Mouse (Mus musculus) CH12.LX (cell line): ENCODE measurements at regions not wholly inside any gene's neighbourhood (a gene's known extent, or its start where the extent isn't known, plus 50 kb on each side); places are given as distances from the start of the nearest gene placed in this dataset.

Experiments used
- DNase-seq: peaks from one replicate; pipeline ENCODE4 v3.0.0-alpha.2; 2013; ENCODE audit errors: extremely low read depth
- H3K27ac ChIP-seq: 2 replicates; pipeline ENCODE4 v1.5.1; 2012; ENCODE audit warnings: low read depth, mild to moderate bottlenecking, control low read depth, moderate library complexity; ENCODE audit not compliant: insufficient read depth
- H3K27me3 ChIP-seq: replicated peaks from 2 replicates; pipeline ENCODE3; 2012; ENCODE audit warnings: inconsistent platforms
- H3K36me3 ChIP-seq, 2 experiments: replicated peaks in 1 of 2; 2 replicates each; pipeline versions ENCODE3 to v1.6.1; 2012; ENCODE audit warnings: inconsistent platforms in 1 of 2, low read length in 1 of 2, mild to moderate bottlenecking in 1 of 2, mixed read lengths in 1 of 2, moderate library complexity in 1 of 2; ENCODE audit not compliant: control insufficient read depth in 1 of 2, insufficient read depth in 1 of 2
- H3K4me1 ChIP-seq, 2 experiments: 2 replicates each; pipeline ENCODE4 v1.6.1; 2012; ENCODE audit warnings: inconsistent platforms in 1 of 2, moderate library complexity in 1 of 2; ENCODE audit not compliant: insufficient read depth in 2 of 2, control insufficient read depth in 1 of 2
- H3K4me2 ChIP-seq: 2 replicates; pipeline ENCODE4 v1.6.1; 2012; ENCODE audit warnings: low read depth, mild to moderate bottlenecking, control low read depth; ENCODE audit not compliant: poor library complexity, insufficient read depth, severe bottlenecking
- H3K4me3 ChIP-seq, 3 experiments: fragments of 150-350 bp in 1 of 3; sonication (generic) in 1 of 3; replicated peaks in 1 of 3; 2 replicates each; pipeline versions ENCODE3 to v1.5.1; 2011 to 2012; ENCODE audit warnings: low read depth in 2 of 3, low read length in 2 of 3, mild to moderate bottlenecking in 2 of 3, moderate library complexity in 2 of 3, control low read depth in 1 of 3, improper control_type of control experiment in 1 of 3, inconsistent platforms in 1 of 3, mixed read lengths in 1 of 3; ENCODE audit not compliant: poor library complexity in 1 of 3
- H3K79me2 ChIP-seq: replicated peaks from 2 replicates; pipeline ENCODE4 v1.6.1; 2012; ENCODE audit warnings: mild to moderate bottlenecking, moderate library complexity; ENCODE audit not compliant: control insufficient read depth, poor library complexity, insufficient read depth, severe bottlenecking; ENCODE audit errors: extremely low read depth
- H3K9ac ChIP-seq: 2 replicates; pipeline ENCODE4 v1.6.1; 2012; ENCODE audit warnings: low read depth, mild to moderate bottlenecking, control low read depth, moderate library complexity; ENCODE audit not compliant: insufficient read depth
- H3K9me3 ChIP-seq: replicated peaks from 2 replicates; pipeline ENCODE3; 2012; ENCODE audit warnings: low read length, inconsistent platforms, mixed read lengths
- CHD2 ChIP-seq: IDR thresholded peaks from 2 replicates; pipeline ENCODE4 v1.6.1; 2011; ENCODE audit warnings: low read length, improper control_type of control experiment
- E2F4 ChIP-seq: IDR thresholded peaks from 2 replicates; pipeline ENCODE4 v1.6.1; 2011; ENCODE audit warnings: low read depth, low read length, improper control_type of control experiment; ENCODE audit not compliant: insufficient replicate concordance
- ELF1 ChIP-seq: IDR thresholded peaks from 2 replicates; pipeline ENCODE4 v1.6.1; 2014; ENCODE audit warnings: low read depth, mild to moderate bottlenecking, inconsistent platforms, low read length, improper control_type of control experiment
- GABPA ChIP-seq: IDR thresholded peaks from 2 replicates; pipeline ENCODE4 v1.6.1; 2012; ENCODE audit warnings: low read depth, low read length, improper control_type of control experiment, inconsistent platforms; ENCODE audit not compliant: insufficient replicate concordance
- JUND ChIP-seq: conservative IDR thresholded peaks from 2 replicates; pipeline ENCODE4 v1.6.1; 2011; ENCODE audit warnings: low read depth, low read length, improper control_type of control experiment
- KAT2A ChIP-seq: IDR thresholded peaks from 2 replicates; pipeline ENCODE4 v1.6.1; 2012; ENCODE audit warnings: low read length, improper control_type of control experiment, inconsistent platforms; ENCODE audit not compliant: insufficient replicate concordance
- MAFK ChIP-seq: IDR thresholded peaks from 2 replicates; pipeline ENCODE4 v1.6.1; 2011; ENCODE audit warnings: low read length, improper control_type of control experiment; ENCODE audit not compliant: insufficient replicate concordance
- MAX ChIP-seq: IDR thresholded peaks from 2 replicates; pipeline ENCODE4 v1.6.1; 2011; ENCODE audit warnings: low read length, improper control_type of control experiment
- MAZ ChIP-seq: IDR thresholded peaks from 2 replicates; pipeline ENCODE4 v1.6.1; 2012; ENCODE audit warnings: low read depth, mild to moderate bottlenecking, inconsistent platforms, low read length, improper control_type of control experiment, moderate library complexity
- MXI1 ChIP-seq: IDR thresholded peaks from 2 replicates; pipeline ENCODE4 v1.6.1; 2011; ENCODE audit warnings: mild to moderate bottlenecking, low read depth, low read length, improper control_type of control experiment
- MYC ChIP-seq: IDR thresholded peaks from 2 replicates; pipeline ENCODE4 v1.6.1; 2011; ENCODE audit warnings: low read depth, mild to moderate bottlenecking, improper control_type of control experiment, low read length
- NELFE ChIP-seq: IDR thresholded peaks from 2 replicates; pipeline ENCODE4 v1.6.1; 2011; ENCODE audit warnings: low read depth, low read length, improper control_type of control experiment
- NRF1 ChIP-seq: IDR thresholded peaks from 2 replicates; pipeline ENCODE4 v1.6.1; 2014; ENCODE audit warnings: low read depth, mild to moderate bottlenecking, inconsistent platforms, low read length, improper control_type of control experiment, moderate library complexity
- PAX5 ChIP-seq: IDR thresholded peaks from 2 replicates; pipeline ENCODE4 v1.6.1; 2012; ENCODE audit warnings: low read length, inconsistent platforms, mixed read lengths
- SIN3A ChIP-seq: IDR thresholded peaks from 2 replicates; pipeline ENCODE4 v1.6.1; 2012; ENCODE audit warnings: low read length, improper control_type of control experiment, inconsistent platforms
- SMC3 ChIP-seq: IDR thresholded peaks from 2 replicates; pipeline ENCODE4 v1.6.1; 2011; ENCODE audit warnings: low read depth, low read length, improper control_type of control experiment
- TBP ChIP-seq: conservative IDR thresholded peaks from 2 replicates; pipeline ENCODE4 v1.6.1; 2011; ENCODE audit warnings: low read depth, low read length, improper control_type of control experiment
- USF1 ChIP-seq: IDR thresholded peaks from 2 replicates; pipeline ENCODE4 v1.6.1; 2014; ENCODE audit warnings: low read depth, mild to moderate bottlenecking, inconsistent platforms, low read length, improper control_type of control experiment
- USF2 ChIP-seq: conservative IDR thresholded peaks from 2 replicates; pipeline ENCODE4 v1.6.1; 2011; ENCODE audit warnings: low read depth, low read length, improper control_type of control experiment
- ZC3H11A ChIP-seq: IDR thresholded peaks from 2 replicates; pipeline ENCODE4 v1.6.1; 2012; ENCODE audit warnings: low read depth, mild to moderate bottlenecking, inconsistent platforms, low read length, improper control_type of control experiment
- ZMIZ1 ChIP-seq: IDR thresholded peaks from 2 replicates; pipeline ENCODE4 v1.6.1; 2012; ENCODE audit warnings: low read depth, mild to moderate bottlenecking, inconsistent platforms, low read length, improper control_type of control experiment
- ZNF384 ChIP-seq: IDR thresholded peaks from 2 replicates; pipeline ENCODE4 v1.6.1; 2012; ENCODE audit warnings: low read depth, low read length, improper control_type of control experiment, inconsistent platforms
- dilution Hi-C: fragments of 300-500 bp; cut with MboI; formaldehyde crosslinking; loops from 2 replicates; pipeline ENCODE4 v1.14.3; 2020; ENCODE audit warnings: low sequenced_read_pairs; ENCODE audit not compliant: extremely low pct_unique_long_range_greater_than_20kb, extremely low pct_ligation_motif_present
- in situ Hi-C: fragments of 300-500 bp; cut with MboI; formaldehyde crosslinking; loops from 3 replicates; pipeline ENCODE4 v1.14.3; 2019; ENCODE audit warnings: low sequenced_read_pairs, low pct_ligation_motif_present, low pct_unique_long_range_greater_than_20kb, mixed read lengths

- no peak overlapping the region for H3K4me3 ChIP-seq
- no peak overlapping the region for H3K4me2 ChIP-seq
- H3K27ac ChIP-seq: no peak overlapping the region
- no peak overlapping the region for H3K9ac ChIP-seq
- dilution Hi-C loops: no loop called here
- H3K79me2 ChIP-seq: no peaks in the 10 kb centered on the region
- no peaks in the 10 kb centered on the region for H3K9me3 ChIP-seq
- DNase-seq: no peak
- TF ChIP-seq SMC3: no peak
- H3K27me3 ChIP-seq: no peaks in the 10 kb centered on the region
- in situ Hi-C loops: no loop called here
- H3K4me1 ChIP-seq: no peaks in the 10 kb centered on the region
- no peaks in the 10 kb centered on the region for H3K36me3 ChIP-seq
These were observed 461.4 kb upstream of the BC052040 start for GRCm38 (mm10) chr2:115120206-115120503.

DNA sequence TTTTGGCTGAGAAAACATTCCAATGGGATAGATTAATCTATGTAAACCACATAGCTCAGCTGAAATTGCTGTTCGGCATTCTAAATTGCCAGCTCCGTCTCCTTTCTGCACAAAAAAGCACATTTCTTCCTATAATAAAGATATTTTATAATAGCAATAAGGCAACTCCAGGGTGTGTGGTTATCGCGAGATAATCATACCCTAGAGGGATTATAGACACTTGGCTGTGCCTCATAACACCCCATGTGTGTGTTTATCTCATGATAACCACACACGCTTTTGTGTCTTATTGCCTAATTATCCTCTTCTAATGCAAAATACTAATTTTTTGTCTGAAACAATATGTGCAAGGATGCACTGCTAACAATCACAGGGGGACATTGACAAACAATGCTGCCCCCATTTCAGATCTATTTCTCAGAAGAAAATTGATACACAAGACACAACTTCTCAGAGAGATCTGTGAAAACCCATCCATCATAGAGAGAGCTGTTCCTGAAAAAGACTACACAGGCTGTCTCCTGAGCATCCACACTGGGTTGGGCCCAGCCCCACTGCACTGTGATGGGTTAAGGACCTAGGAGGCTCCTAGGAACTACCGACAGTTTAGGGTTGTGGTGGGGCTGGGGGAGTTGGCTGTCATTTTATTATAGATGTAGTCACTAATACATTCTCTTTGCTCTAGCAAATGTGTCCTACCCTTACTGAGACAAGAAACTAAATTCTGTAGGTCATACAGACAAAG, 454.7 kb upstream of the BC052040 start:
- no peaks in the 10 kb centered on the region for H3K79me2 ChIP-seq
- in situ Hi-C loops (no loop called here), dilution Hi-C loops (no loop called here)
- no peaks in the 10 kb centered on the region for H3K36me3 ChIP-seq
- H3K4me1 ChIP-seq: no peaks in the 10 kb centered on the region
- no peaks in the 10 kb centered on the region for H3K27me3 ChIP-seq
- no peak overlapping the region for H3K27ac ChIP-seq
- H3K9ac ChIP-seq: no peak overlapping the region
- H3K4me3 ChIP-seq: no peak overlapping the region
- TF ChIP-seq E2F4: no peak
- no peaks in the 10 kb centered on the region for H3K9me3 ChIP-seq
- no peak overlapping the region for H3K4me2 ChIP-seq
- DNase-seq: no peak

GRCm38 (mm10) chr2:115131746-115132145, 449.8 kb upstream of the BC052040 start:
- Histone ChIP-seq H3K27ac (no peak overlapping the region), H3K79me2 (no peaks in the 10 kb centered on the region), H3K36me3 (no peaks in the 10 kb centered on the region), H3K9ac (no peak overlapping the region), H3K4me1 (no peaks in the 10 kb centered on the region), H3K27me3 (no peaks in the 10 kb centered on the region), H3K4me3 (no peak overlapping the region), H3K4me2 (no peak overlapping the region), H3K9me3 (no peaks in the 10 kb centered on the region)
- TF ChIP-seq MAZ (no peak), USF1 (no peak), CHD2 (no peak), NELFE (no peak), MXI1 (no peak), TBP (no peak), ZMIZ1 (no peak), MYC (no peak), MAFK (no peak), SIN3A (no peak), JUND (no peak), ZNF384 (no peak), PAX5 (no peak), ELF1 (no peak), ZC3H11A (no peak), KAT2A (no peak), MAX (no peak), USF2 (no peak), GABPA (no peak), NRF1 (no peak)
- in situ Hi-C loops: no loop called here
- no peak for DNase-seq
- dilution Hi-C loops: no loop called here
